Mouse (Mus musculus) NIH3T3 (cell line): Measurements from ENCODE around the gene Pole4.

ENCODE experiments used
- DNase-seq: peaks from one replicate; pipeline ENCODE4 v3.0.0-alpha.2; 2012; ENCODE audit warnings: low read depth

Gene Pole4

DNA sequence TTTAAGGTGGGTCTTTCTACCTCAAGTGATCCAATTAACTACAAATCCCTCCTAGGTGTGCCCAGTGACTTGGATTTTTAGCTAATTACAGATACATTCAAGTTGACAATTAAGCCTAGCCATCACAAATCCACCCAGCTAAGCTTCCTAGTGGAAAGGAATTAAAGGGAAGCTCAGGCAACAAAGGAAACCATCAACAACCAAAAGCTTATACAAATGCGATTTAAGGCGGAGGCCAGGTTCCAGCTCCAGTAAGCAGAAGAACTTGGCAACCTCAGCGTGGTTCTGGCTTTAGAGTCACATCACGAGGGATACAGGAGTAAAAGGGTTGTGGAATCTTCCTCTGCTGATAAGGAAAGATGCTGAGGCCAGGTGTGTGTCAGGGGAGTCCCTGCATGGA, 92.0 kb downstream of the Pole4 start:
- no peak for DNase-seq

DNA sequence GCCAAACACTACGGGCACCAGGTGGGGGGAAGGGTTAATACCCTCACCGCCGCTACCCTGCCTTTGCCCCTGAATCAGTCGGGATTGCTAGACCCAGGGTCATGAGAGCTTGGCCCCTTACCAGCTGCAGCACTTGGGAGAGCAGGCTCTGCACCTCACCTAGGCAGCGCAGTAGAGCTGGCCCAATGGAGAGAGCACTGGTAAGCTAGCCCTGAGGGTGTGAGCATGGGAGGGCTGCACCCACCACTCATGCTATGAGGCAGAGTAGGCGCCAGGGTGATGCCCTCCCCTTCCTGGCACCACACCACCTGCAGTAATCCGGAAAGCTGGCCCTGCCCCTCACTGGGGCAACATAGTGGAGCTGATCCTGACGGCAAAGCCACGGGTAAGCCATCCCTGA, 94.1 kb downstream of the Pole4 start:
- no peak for DNase-seq

DNA sequence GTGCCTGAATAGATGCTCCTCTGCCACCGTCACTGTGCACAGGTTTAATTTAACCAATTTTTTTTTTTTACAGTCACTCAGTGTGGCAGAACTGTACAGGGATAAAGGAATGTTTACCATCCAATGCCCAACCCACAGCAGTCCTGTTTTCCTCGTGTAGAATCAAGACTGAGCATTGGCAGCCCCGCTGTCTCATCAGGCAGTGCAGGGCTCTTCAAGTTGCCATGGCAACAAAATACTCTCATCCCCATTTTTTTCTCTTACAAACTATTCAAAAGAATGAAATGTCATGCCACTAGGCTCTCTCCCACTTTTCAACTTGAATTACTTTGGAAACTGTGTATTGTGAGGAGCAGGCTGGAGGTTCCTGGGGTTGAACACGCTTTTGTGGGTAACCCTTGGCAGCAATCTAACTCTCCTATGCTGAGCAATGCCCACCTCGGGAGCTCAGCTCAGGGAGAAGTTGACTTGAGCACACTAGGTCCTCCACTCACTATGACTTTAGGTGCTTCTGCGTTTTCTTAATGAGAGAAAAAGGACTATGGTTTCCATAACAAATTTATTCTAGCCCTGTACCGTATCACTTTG, 95.7 kb downstream of the Pole4 start:
- DNase-seq: no peak

DNA sequence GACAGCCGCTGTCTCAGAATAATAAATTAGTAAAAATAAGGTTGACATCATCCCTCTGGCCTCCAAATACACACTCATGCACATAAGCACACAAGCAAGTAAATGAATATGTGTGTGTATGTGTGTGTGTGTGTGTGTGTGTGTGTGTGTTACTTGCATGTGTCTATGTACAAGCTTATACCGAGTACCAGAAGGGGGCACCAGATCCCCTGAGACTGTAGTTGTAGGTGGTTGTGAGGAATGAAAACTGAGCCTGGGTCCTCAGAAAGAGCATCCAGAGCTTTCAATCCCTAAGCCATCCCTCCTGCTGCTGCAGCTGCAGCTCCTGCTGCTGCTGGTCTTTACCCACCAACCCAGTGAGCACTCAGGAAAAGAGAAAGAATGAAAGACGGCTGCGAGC, 96.4 kb downstream of the Pole4 start:
- peak; percentile 14 for DNase-seq

DNA sequence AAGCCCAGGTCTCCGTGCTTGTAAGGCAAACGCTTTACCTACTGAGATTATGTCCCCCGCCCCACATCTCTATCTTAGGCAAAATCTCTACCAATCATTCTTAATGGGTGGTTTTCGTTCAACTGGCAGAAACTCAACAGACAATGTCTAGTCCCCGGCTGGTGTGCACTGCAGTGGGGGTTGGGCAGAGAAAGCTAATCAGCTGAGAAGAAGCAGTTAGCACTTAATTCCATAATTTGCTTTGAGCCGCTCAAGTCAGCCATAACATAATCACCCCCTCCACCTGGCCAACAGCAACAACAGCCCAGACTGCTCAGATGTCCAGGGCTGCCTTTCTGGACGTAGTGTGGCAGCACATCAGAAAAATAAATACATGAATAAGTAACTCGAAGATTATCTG, 100.4 kb downstream of the Pole4 start:
- no peak for DNase-seq

DNA sequence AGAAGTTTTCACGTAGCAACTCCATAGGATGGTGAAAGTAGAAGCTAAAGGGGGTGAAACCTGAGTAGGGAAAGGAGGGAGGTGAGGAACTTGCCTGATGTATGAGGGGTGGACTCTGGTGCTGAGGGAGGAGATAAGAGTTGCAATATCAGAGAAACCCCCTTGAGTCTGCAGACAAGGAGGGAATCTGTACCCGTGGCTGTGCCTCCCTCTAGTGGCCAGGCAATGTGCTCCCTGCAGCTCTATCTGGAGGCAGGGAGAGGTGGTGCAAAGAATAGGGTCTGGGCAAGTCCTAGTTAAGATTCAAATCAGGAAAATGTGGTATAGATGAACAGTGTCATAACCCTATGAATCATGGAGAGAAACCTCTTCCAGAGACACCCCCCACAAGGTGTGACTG, 101.5 kb downstream of the Pole4 start:
- DNase-seq: peak; percentile 57

DNA sequence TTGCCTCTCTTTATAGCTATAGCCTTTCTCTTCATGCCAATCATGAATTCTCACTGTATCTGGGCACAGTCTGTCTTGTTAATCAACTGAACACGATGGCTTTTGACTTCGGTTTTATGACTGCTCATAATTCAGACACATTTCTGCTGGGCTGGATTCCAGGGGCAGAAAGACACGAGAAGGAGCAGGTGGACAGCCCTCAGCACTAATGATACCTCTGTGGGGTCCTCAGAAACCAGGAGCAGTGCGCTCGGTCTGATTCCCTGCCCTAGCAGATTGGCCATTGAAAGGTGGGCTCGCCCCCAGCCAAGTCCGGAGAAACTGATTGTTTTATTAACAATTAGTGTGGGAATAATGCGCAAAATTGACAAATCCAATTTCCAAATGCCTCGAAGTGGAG, 101.9 kb downstream of the Pole4 start:
- no peak for DNase-seq

DNA sequence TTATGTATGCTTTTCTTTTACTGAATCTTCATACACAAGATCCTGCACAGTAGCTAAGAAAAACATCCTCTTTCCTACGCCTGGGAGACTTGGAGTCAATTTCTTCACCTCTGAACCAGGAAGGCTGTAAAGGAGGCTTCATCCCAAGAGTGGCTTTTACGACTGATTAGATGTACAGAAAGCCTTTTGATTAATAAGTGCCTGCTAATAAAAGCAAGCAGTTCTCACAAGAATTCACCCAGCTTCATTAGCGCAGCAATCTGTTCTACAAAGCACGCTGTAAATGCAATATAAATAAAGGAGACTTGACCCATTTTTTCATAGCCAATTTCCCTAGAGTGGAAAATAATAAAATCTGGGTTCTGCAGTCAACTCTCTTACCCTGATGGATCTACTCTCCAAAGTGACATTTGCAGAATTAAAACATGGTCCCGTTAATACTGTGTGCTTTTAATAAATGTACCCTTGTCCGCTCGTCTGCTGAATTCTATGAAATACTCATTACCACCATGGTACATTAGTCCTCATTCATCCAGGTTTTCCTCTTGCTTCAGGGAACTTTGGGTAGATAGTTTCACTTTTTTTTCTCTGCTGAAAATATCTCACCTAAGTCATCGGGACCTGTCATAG, 109.6 kb downstream of the Pole4 start:
- no peak for DNase-seq

DNA sequence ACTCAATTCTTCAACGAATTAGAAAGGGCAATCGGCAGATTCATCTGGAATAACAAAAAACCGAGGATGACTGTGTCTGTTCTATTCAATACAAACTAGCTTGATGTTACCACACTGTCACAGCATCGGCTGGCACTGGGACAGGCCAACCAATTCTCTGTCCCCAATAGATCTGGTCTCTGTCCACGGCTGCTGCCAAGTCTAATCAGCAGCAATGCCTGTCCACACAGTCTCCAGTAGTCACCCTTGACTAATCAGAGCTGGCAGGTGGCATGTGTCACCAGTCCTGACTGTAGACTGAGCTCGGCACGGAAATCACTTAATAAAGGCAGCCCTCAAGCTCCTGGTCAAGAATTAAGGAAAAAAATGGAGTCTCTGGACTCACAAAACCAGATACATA, 115.8 kb downstream of the Pole4 start:
- no peak for DNase-seq

DNA sequence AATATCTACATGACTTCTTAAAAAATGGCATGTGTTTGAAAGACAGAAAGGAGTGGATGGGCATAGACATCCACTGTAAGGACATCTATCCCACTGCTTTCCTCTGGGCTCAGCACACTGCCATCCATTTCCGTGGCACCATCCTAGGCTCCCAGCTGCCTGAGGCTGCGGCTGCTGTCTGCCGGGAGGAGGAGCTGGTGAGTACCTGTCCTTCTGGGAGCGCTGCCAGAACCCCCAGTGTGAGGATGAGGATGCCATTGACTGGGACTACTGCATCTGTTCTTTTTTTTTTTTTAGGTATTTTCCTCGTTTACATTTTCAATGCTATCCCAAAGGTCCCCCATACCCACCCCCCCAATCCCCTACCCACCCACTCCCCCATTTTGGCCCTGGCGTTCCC, 119.8 kb downstream of the Pole4 start:
- DNase-seq: no peak

DNA sequence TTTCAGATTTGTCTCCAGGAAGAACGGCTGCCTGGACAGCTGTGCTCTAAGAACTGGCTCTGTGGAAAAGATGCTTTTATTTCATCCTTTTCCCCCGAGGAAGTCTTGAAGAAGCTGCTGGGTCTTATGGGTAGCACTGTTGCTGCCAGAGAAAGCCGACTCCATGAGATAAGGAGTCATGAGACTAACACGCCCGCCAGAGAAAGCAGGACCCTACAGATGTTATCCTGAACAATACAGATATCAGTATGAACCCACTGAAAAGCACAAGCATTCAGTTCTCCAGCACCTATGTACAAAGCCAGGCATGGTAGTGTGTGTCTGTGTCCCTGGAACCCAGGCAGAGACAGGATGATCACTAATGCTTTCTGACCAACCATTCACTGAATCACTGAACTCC, 129.7 kb downstream of the Pole4 start:
- DNase-seq: no peak
